Mouse (Mus musculus) testis, postnatal 10 days (tissue): ENCODE measurements around the gene Klhdc7b.
A peak's percentile ranks its signal among the peaks of the same experiment; 100 is the strongest.

Experiments
- DNase-seq: peaks from one replicate; pipeline ENCODE4 v3.0.0; 2021; ENCODE audit warnings: low spot score

Gene Klhdc7b

GRCm38 (mm10) chr15:89374801-89375534, 9.7 kb upstream of the Klhdc7b start:
- DNase-seq, result no peak

- no peak for DNase-seq
Measured at GRCm38 (mm10) chr15:89376040-89376439, 8.7 kb upstream of the Klhdc7b start.

- DNase-seq, result peak; percentile 48
Measured at GRCm38 (mm10) chr15:89376957-89377356, 7.8 kb upstream of the Klhdc7b start, which contains the start of gene Tymp. Gene Tymp, minus strand, starts transcription at chr15:89377039.

GRCm38 (mm10) chr15:89377362-89377761, 7.4 kb upstream of the Klhdc7b start:
- DNase-seq, result no peak

- no peak for DNase-seq
Measured at GRCm38 (mm10) chr15:89377938-89378828, 6.5 kb upstream of the Klhdc7b start.

- DNase-seq, result peak; percentile 50
Measured at GRCm38 (mm10) chr15:89378831-89379401, 5.8 kb upstream of the Klhdc7b start, which contains the start of gene Odf3b. Gene Odf3b, minus strand, starts transcription at chr15:89379282.

GRCm38 (mm10) chr15:89379429-89379828, 5.3 kb upstream of the Klhdc7b start:
- peak; percentile 68 for DNase-seq

GRCm38 (mm10) chr15:89387127-89387526, 2.4 kb downstream of the Klhdc7b start:
- no peak for DNase-seq

GRCm38 (mm10) chr15:89390081-89390480, 5.4 kb downstream of the Klhdc7b start:
- no peak for DNase-seq

- no peak for DNase-seq
Measured at GRCm38 (mm10) chr15:89396883-89397282, 12.2 kb downstream of the Klhdc7b start.

- DNase-seq, result no peak
Measured at GRCm38 (mm10) chr15:89398146-89398545, 13.4 kb downstream of the Klhdc7b start.

GRCm38 (mm10) chr15:89399716-89400115, 15.0 kb downstream of the Klhdc7b start:
- DNase-seq, result no peak

- no peak for DNase-seq
Measured at GRCm38 (mm10) chr15:89402471-89402870, 17.8 kb downstream of the Klhdc7b start.

GRCm38 (mm10) chr15:89404831-89405623, 20.3 kb downstream of the Klhdc7b start:
- DNase-seq, result no peak

- DNase-seq, result no peak
Measured at GRCm38 (mm10) chr15:89406691-89407090, 22.0 kb downstream of the Klhdc7b start.

- peak; percentile 86 for DNase-seq
Measured at GRCm38 (mm10) chr15:89410118-89410517, 25.4 kb downstream of the Klhdc7b start, which contains the start of gene Syce3. Gene Syce3, minus strand, starts transcription at chr15:89410503.

- no peak for DNase-seq
Measured at GRCm38 (mm10) chr15:89415282-89415681, 30.6 kb downstream of the Klhdc7b start.

- DNase-seq, result no peak
Measured at GRCm38 (mm10) chr15:89421938-89422337, 37.2 kb downstream of the Klhdc7b start.

GRCm38 (mm10) chr15:89424621-89425020, 39.9 kb downstream of the Klhdc7b start:
- DNase-seq, result peak; percentile 22

- DNase-seq, result peak; percentile 46
Measured at GRCm38 (mm10) chr15:89425711-89426121, 41.0 kb downstream of the Klhdc7b start, which contains the start of gene Cpt1b. Gene Cpt1b, minus strand, starts transcription at chr15:89425863.

GRCm38 (mm10) chr15:89426716-89427115, 42.0 kb downstream of the Klhdc7b start:
- DNase-seq, result no peak
